Mouse (Mus musculus) cerebellum, adult (tissue): ENCODE results near the gene Ldhd.

ENCODE experiments used
- ATAC-seq: cut with Nextera tagmentation; 2 replicates; pipeline ENCODE4 v1.9.2; 2017; ENCODE audit warnings: mild to moderate bottlenecking, moderate library complexity, mixed read lengths; ENCODE audit not compliant: insufficient number of reproducible peaks, low FRiP score, low TSS enrichment

Gene Ldhd

DNA sequence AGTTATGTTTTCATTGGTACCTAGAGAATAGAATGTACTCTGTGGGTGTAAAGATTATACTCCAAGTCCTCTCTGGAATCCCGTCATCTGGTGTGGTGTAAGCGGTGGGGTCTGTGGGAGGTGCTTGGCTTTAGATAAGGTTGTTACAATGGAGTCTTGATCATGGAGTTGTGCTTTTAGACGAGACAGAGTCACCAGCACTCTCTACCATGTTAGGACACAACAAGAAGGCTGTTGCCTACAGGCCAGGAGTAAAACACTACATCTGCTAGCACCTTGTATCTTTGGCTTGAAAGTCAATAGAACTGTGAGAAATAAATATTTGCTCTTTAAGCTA lies 33.7 kb downstream of the Ldhd start:
- no peak for ATAC-seq

DNA sequence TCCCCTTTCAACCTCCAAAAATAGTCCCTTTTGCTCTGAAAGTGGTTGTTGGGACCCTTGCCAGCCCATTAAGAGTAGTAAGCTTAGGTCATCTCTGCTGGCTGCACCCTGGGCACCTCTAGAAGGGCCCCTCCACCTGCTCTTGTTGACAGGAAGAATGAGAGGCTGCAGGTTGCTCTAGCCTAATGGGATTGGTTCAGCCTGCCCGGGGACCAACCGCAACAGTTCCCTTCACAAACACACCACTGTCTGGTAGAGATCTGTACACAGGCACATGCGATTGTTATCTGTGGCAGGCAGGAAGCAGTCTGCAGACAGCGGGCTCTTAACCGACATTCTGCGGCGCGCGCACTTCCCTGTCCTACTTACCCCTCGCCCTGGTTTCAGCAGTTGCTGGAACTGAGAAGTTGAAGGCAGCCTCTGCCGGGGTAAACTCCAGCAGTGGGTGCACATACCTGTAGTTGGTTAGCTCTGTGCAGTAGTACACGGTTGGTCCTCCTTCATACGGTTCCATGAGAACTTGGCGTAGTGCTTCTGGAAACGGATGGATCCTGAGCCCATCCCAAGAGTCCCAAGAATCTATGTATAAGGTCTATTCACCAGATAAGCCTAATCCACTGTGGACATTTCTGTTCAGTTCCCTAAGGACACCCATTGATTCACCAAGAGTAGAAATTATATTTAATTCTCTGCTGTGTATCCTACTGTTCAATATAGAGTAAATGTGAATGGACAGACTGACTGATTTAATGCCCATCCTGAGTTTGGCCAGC lies 34.3 kb downstream of the Ldhd start:
- ATAC-seq = no peak

DNA sequence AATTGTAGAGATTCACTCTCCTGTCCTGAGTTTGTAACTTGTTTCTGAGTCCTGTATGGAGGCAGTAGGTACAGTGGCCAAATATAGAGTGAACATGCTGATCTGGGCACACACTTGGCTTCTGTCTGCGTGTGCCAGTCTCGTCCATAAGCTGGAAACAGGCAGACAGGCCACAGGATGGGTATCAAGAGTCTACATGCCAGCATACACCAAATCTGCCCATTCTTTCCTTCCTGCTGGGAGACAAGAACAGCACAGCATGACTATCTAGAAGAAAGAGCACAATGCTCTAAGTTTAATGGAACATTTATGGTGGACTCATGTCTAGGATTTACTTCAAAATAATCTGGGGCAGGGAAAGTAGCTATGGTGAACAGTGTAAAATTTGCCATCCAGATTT lies 35.2 kb downstream of the Ldhd start:
- ATAC-seq = 0 out of 2 replicates have a peak, but pooled peaks have one; percentile 28

DNA sequence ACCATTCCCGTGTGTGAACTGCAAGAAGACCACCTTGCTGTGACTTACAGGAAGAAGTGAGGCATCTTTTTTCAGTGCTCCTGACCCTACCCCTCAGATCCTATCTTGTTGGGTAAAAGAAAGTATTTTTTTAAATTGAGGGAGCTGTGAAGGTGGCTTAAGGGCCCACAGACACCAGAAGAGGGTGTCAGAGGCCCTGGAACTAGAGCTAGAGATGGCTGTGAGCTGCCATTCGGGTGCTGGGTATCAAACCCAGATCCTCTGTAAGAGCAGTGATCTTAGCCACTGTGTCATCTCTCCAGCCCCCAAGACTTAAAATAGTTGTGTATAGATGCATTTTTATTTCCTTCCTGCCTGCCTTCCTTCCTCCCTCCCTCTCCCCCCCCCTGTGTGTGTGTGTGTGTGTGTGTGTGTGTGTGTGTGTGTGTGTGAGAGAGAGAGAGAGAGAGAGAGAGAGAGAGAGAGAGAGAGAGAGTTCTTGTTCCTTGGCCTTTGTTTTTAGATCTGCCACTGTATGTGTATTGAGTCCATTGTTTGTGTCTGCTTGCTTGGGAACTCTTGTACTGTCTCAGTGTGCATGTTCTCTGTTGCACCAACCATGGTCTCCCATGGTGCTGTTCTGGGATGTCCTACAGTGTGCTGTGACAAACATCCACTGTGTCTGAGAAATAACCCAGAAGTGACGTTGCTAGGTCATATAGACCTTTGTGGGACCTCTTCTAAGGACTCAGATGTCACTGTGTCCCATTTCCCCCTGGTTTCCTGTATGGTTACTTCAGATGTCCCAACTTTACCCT lies 35.9 kb downstream of the Ldhd start:
- no peak for ATAC-seq

DNA sequence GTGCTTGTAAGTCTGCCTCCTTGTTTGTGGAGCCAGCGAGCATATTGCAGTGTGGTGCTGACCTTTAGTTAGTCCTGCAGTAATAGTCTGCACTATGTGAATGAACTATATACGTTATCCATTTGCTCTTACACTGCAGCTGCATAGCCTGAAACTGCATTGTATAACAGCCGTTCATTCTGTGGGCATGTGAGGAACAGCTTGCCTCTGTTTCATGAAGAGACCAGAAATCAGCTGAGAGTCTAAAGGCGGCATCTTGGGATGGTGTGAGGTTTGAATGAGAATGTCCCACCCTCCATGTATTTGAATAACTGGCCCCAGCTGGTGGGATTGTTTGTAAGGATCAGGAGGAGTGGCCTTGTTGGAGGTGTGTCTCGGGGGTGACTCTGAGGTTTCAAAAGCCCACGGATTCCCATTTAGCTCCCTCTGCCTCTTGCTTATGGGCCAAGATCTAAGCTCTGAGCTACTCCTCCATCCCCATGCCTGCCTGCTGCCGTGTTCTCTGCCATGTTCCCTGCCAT lies 37.7 kb downstream of the Ldhd start:
- ATAC-seq = no peak

DNA sequence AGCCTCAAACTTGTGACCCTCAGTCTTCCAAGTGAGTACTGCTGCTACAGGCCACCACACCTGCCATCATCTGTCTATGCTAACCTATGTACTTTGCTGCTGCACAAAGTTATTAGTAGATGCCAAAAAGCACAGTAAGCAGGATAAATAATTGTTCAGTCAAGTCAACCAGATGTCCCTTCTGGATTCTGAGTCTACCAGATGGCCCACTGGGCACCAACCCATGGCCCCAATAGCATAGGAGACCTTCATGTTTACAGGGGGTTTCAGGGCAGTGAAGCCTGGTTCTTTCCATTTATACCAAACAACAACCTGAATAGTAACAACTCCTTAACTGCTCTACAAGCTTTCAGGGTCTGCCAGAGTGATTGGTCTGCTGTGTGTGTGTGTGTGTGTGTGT lies 39.0 kb downstream of the Ldhd start:
- no peak for ATAC-seq

DNA sequence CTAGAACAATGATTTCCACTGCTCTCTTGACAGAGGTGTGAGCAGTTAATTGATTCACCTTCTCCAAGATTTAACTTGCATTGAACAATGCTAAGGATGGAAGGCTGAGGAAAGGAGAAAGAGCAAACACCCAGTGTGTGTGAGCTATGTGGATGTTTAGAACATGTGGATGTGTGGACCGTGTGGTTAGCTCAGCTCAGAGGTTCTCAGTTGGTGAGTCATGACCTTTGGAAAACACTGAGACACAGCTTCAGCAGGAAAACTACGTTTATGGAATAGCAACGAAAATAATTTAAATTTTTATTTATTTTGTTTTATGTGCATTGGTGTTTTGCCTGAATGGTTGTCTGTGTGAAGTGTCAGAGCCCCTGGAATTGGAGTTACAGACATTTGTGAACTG lies 40.0 kb downstream of the Ldhd start:
- no peak for ATAC-seq

DNA sequence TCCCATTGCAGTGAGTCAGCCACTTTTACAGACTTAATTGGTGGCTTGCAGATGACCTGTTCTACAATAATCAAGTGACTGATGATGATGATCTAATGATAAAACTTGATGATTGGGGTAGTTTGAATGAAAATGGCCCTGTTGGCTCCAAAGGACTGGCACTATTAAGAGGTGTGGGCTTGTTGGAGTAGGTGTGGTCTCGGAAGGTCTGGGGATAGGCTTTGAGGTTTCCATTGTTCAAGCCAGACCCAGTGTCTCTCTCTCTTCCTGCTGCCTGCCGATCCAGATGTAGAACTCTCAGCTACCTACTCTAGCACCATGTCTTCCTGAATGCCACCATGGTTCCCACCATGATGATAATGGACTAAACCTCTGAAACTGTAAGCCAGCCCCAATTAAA lies 41.8 kb downstream of the Ldhd start:
- ATAC-seq = no peak

DNA sequence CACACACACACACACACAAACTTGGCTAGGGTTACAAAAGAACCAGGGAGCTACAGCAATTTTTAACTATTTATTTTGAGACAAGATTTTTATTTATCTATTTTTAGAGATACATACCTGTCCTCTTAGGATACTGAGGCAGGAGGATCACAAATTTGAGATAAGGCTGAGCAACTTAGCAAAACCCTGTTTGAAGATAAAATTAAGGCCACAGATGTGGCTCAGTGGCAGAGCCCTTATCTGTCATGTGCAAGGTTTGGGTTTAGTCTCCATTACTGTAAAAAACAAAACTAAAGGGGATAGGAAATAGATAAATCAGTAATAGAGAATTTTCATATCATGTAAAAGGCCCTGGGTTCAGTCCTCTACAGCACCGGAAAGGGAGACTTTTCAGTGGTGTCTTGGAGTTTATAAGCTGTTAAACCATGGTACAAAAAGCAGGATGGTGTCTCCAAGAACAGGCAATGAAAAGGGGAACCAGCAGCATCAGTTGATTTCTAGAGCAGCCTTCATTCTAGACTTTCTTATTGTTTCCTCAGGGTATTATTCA lies 42.6 kb downstream of the Ldhd start:
- ATAC-seq = no peak

DNA sequence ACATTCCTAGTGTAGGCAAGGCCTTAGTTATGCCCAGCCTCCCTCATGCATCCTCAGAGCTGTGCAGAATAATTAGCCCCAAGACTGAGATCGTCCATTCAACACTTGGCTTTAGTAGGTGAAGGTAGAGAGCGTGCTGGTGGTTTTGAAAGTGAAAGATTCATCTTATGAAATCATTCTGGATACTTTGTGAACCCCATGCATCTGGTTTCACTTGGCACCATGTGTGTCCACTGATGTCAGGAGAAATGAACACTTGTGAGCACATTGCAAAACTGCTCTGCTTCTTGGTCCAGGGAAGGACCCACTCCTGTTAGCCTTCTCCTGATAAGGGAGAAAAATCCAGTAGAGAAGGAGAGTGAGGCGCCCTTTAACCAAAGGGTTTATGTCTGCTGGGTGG lies 45.2 kb downstream of the Ldhd start:
- no peak for ATAC-seq

DNA sequence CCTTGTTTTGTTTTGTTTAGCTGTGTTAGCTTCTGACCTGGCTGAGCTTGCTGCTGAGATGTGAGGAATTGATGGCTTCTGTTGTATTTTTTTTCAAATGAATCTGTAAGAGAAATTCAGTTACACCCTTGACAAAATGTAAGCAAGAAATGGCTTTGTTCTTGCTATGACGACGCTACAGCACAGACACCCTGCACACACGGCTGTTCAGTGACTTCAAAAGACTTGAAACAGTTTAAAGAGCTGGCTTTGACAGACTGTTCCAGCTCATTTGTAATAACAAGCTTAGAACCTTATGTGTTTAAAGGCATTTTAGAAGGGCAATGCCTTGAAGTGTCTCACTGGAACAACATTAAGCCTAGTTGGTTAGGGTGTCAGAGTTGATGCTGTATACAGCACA lies 47.8 kb downstream of the Ldhd start:
- ATAC-seq = no peak

DNA sequence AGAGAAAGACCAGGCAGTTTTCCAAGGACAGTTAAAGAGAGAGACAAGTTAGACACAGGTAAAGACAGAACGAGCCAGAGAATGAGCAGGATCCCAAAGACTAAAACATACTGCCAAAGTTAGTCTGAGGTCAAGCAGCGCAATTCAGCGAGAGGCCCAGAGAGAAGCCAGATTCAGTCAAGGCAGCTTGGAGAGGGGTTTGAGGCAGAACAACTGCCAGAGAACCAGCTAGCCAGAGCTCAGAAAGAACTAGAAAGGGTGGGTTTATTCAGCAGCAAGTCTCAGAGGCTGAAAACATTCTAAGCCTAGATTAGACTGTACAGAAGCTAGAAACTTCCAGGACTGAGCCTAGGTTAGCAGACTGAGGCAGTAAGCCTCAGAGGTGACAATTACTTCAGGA lies 49.9 kb downstream of the Ldhd start:
- ATAC-seq = no peak

DNA sequence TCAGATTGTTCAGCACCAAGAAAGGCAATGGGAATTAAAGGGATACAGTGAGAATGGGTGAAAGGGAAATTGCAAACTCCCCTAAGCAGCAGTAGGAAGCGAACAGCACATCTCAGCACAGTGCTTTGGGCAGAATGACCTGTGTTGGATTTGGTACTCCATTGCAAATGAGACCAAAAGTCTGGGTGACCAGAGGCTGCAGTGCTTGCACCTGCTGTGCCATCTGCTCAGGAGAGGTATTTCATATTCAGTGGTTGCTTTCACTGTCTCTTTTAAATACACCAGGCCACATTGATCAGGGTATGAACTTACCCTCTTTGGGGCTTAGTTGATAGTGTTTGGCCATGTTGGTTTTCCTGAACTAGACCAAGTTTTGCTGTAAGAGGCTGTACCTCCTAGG lies 50.9 kb downstream of the Ldhd start:
- ATAC-seq = peak; percentile 79; the same call in 1 of the 2 replicates

DNA sequence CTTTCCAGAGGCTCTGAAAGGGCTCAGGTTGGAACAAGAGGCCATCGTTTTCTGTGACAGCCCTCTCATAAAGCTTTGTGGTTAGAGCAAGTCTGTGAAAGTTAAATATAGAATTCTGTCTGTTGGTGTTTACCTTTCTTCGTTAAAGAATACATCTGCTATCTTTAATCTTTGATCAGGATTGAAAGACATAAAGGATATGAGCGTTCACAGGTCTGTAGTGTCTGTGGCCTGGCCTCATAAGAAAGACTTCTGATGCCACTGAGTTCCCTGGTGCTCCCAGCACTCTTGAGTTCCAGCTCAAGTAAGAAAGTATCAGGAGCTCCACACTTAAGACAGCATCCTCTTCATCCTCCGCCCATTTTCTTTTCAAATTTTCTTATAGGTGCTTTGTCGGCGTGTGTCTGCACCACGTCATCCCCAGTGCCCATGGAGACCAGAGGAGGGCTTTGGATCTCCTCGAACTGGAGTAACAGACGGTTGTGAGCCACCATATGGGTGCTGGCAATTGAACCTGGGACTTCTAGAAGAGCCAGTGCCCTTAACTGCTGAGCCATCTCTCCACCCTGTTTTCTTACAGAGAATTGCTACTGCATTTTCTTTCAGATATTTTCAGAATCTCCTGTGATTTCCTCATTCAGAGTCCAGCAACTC lies 52.2 kb downstream of the Ldhd start:
- no peak for ATAC-seq

DNA sequence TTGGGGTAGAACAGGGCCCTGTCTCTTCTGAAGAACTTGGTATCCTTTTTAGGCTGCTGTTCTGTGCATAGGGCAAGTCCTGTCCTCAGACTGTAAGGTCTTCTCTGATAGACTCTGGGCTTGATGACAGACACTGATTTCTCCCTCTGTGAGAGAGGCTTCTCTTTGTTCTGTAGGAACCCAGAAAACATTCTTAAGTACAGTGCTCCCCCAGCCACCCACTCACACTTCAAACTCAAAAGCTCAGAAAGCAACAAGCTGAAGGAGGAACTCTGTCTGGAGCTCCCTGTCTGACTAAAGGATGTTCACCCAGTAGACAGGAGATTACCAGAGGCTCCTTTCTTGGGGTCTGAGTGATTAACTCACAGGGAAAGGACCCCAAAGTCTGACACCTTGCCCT lies 53.7 kb downstream of the Ldhd start:
- ATAC-seq = no peak

DNA sequence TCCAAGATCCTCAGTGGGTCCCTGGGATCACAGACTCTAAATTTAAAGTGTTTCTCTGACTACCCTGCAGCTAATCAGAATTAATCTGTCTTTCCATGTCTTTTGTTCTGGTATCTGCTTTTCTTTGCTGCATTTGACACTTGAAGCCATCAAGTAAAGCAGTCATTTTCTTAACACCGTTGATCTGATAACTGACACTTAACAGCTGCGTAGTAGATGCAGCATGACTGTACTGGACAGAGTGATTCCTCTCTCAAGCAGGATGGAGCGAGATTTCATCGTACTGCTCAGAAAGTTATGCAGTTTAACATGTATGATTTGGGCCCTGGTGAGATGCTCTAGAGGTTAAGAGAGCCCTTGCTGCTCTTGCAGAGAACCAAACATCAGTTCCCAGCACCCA lies 54.7 kb downstream of the Ldhd start:
- no peak for ATAC-seq

DNA sequence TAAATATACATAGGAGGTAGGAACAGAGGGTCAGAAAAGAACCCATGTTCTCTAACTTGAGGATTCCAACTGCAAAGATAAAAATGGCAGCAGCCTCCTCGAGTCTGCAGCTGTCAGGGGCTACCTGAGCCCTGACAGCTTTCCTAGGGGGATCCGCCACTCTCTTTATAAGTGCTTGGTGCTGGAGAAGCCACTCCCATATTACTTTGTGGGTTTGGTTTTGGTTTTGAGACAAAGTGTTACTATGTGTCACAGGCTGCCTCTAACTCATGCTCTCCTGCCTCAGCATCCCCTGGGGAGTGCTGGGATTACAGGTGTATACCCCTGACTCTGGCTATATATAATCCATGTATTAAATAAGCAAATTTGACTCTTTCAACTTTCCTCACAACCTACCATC lies 56.2 kb downstream of the Ldhd start:
- no peak for ATAC-seq
